ENCODE assay signal across 21 mouse cellular contexts in the genomic region with DNA sequence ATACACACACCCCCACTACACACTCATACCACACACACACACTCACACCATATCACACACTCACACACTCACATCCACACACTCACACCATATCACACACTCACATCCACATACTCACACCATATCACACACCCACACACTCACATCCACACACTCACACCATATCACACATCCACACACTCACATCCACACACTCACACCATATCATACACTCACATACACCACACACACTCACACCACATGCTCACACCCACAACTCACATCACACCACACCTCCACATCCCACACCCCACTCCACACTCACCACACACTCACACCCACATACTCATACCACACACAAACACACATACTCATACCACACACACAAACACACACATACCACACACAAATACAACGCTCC. TPM values are rescaled to one million over a fixed set of nuclear protein-coding genes. Genes with fewer than 3 reads are reported as not detected.
"Had no signal": no experiment of that assay in that cellular context is flagged by ENCODE, and none has a peak within 500 bp of the region (broad histone marks: within the 10 kb centered on the region; RNA-seq: fewer than 3 reads in every experiment).

No protein-coding gene starts in this region.

- H3K36me3 ChIP-seq: lung, embryonic 15.5 days; midbrain, embryonic 13.5 days; midbrain, embryonic 15.5 days; neural tube, embryonic 12.5 days had no signal

- ATAC-seq: liver, postnatal 0 days; lung, postnatal 0 days; midbrain, embryonic 15.5 days had no signal

- H3K4me2 ChIP-seq: lung, embryonic 15.5 days; midbrain, embryonic 11.5 days; midbrain, embryonic 13.5 days; midbrain, embryonic 15.5 days; neural tube, embryonic 12.5 days had no signal

- H3K4me3 ChIP-seq: lung, embryonic 15.5 days; midbrain, embryonic 13.5 days; midbrain, embryonic 15.5 days; neural tube, embryonic 12.5 days had no signal

- DNase-seq: liver, postnatal 0 days; lung, adult 2 months; lung, postnatal 14 days; lung, postnatal 36 days; retina, postnatal 1 day; right cerebral cortex, adult 18-20 months; right cerebral cortex, postnatal 25 days; right cerebral cortex, postnatal 4 days; spleen, adult 18-20 months; thymus, adult 18-20 months; thymus, postnatal 14 days; thymus, postnatal 36 days had no signal

- H3K4me1 ChIP-seq: lung, embryonic 15.5 days; neural tube, embryonic 12.5 days had no signal

- H3K27me3 ChIP-seq: lung, embryonic 15.5 days; midbrain, embryonic 13.5 days; midbrain, embryonic 15.5 days; neural tube, embryonic 12.5 days had no signal

- H3K9me3 ChIP-seq: lung, embryonic 15.5 days; midbrain, embryonic 13.5 days; midbrain, embryonic 15.5 days; neural tube, embryonic 12.5 days had no signal

- H3K9ac ChIP-seq: liver, postnatal 0 days; lung, embryonic 15.5 days; midbrain, embryonic 13.5 days; midbrain, embryonic 15.5 days; neural tube, embryonic 12.5 days had no signal

- H3K27ac ChIP-seq: lung, embryonic 15.5 days; macrophage; midbrain, embryonic 13.5 days; midbrain, embryonic 15.5 days; neural tube, embryonic 12.5 days had no signal

RNA-seq across cellular contexts. Expression of gene Pomgnt2, which starts 38.0 kb away (rescaled TPM):
- total RNA-seq: monocyte, adult 5-6 weeks; neutrophil, adult 5-6 weeks had no signal
